Mouse (Mus musculus) intestine, embryonic 15.5 days (tissue): ENCODE measurements around the gene Fam166b. TPM values are rescaled to one million over a fixed set of nuclear protein-coding genes. Genes with fewer than 3 reads are reported as not detected.
A peak's percentile ranks its signal among the peaks of the same experiment; 100 is the strongest.

ENCODE experiments used
- ATAC-seq: fragments of 200-750 bp; cut with Nextera tagmentation; 2 replicates; pipeline ENCODE4 v1.8.0; 2017; ENCODE audit warnings: moderate TSS enrichment, moderate library complexity
- H3K27ac ChIP-seq: fragments of 300-500 bp; sonication (generic); 2 replicates; pipeline ENCODE4 v1.5.1; 2015; ENCODE audit warnings: mild to moderate bottlenecking, inconsistent platforms
- H3K27me3 ChIP-seq: fragments of 300-500 bp; sonication (generic); replicated peaks from 2 replicates; pipeline ENCODE4 v1.6.1; 2015; ENCODE audit warnings: inconsistent platforms
- H3K36me3 ChIP-seq: fragments of 300-500 bp; sonication (generic); 2 replicates; pipeline ENCODE4 v1.6.1; 2015; ENCODE audit warnings: inconsistent platforms
- H3K4me1 ChIP-seq: fragments of 300-500 bp; sonication (generic); replicated peaks from 2 replicates; pipeline ENCODE4 v1.6.1; 2015; ENCODE audit warnings: inconsistent platforms
- H3K4me2 ChIP-seq: fragments of 300-500 bp; sonication (generic); replicated peaks from 2 replicates; pipeline ENCODE4 v1.6.1; 2015; ENCODE audit warnings: mild to moderate bottlenecking, inconsistent platforms
- H3K4me3 ChIP-seq: fragments of 300-500 bp; sonication (generic); replicated peaks from 2 replicates; pipeline ENCODE4 v1.5.1; 2015; ENCODE audit warnings: inconsistent platforms
- H3K9ac ChIP-seq: fragments of 300-500 bp; sonication (generic); 2 replicates; pipeline ENCODE4 v1.6.1; 2015; ENCODE audit warnings: inconsistent platforms
- H3K9me3 ChIP-seq: fragments of 300-500 bp; sonication (generic); 2 replicates; pipeline ENCODE4 v1.6.1; 2016; ENCODE audit warnings: inconsistent platforms
- WGBS: fragments of 180-500 bp; shearing (Covaris S2); methylation state at CpG from one replicate; pipeline ENCODE4 v1.1.7; 2015; 5-methylcytosine and 5-hydroxymethylcytosine counted together
- polyA plus RNA-seq: library from polyadenylated mRNA; unstranded; fragments of >200 nt; fragmentation: Nextera tagmentation; extraction: Ambion mirVana; gene quantifications from 2 replicates; pipeline ENCODE4 v1.2.1, GENCODE M21; 2015

Fam166b gene
- polyA plus RNA-seq, 1 experiment from 2014 or later: not detected

DNA sequence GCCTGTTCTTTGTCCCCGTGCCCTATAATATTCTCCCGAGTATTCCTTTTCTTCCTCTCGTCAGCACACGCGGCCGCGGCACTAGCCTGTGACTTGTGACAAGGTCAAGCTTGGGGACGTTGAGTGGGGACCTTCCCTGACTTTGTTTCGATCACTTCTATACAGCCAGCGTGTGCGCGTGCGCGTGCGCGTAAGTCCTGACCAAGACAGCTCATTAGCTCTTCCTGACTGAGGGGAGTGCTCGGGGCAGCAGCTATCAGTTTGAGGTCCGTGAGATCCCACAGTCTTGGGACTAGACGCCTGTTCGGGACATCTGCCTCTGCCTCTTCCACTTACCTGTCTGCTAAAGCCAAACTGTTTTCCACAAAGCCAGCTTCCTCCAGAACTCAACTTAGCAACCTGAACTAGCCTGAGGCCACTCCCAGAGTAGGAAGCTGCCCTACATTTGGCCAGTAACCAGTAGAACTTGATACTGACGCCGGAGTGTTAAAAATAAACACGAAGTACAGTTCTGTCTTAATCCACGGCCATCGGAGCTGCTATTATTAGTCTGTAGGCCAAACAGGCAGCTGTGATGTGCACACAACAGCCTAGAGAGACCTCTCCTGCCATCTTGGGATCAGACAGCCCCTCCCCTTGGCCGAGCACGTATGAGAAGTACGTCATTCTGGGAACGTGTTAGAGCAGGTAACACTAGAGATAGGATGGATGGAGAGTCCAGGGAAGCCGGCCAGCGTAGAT lies 29.4 kb downstream of the Fam166b start:
- Histone ChIP-seq H3K4me1 (peaks cover 47% of the 10 kb centered on the region), H3K27ac (peak overlapping the region; percentile 67), H3K27me3 (no peaks in the 10 kb centered on the region), H3K4me2 (0 out of 2 replicates have a peak overlapping the region, but pooled peaks have one; percentile 17), H3K36me3 (no peaks in the 10 kb centered on the region), H3K9ac (no peak overlapping the region), H3K9me3 (no peaks in the 10 kb centered on the region), H3K4me3 (no peak overlapping the region)
- no peak for ATAC-seq
- 78% methylated on average over 31 of the region's 31 CpGs for WGBS

DNA sequence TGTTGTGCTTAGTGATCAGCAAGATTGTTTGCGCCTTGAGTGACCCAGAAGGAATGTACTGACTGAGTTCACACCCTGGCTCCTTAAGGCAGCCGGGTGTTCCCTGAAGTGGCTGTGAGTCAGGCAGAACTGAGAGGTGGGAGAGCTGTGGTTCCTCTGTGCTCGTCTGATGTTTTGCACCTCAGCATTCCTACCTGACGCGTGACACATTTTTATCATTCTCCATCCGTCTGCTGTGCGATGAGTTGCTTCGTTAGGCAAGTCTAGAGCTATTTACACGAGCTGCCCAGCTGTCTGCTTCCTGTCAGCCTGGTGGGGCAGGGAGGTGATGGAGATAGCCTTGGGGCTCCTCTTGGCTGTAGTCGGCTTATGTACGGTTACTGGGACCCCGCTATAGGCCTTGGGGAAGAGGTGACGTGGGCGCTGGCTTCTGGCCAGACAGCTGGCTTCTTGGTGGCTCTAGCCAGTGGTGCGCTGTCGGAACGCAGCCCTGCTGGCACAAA lies 30.1 kb downstream of the Fam166b start:
- no peak for ATAC-seq
- Histone ChIP-seq H3K4me2 (no peak overlapping the region), H3K4me3 (no peak overlapping the region), H3K4me1 (peaks cover 54% of the 10 kb centered on the region), H3K27me3 (no peaks in the 10 kb centered on the region), H3K9me3 (no peaks in the 10 kb centered on the region), H3K27ac (peak overlapping the region; percentile 45; the same call in 1 of the 2 replicates), H3K36me3 (no peaks in the 10 kb centered on the region), H3K9ac (no peak overlapping the region)
- 32% methylated on average over 17 of the region's 17 CpGs for WGBS

DNA sequence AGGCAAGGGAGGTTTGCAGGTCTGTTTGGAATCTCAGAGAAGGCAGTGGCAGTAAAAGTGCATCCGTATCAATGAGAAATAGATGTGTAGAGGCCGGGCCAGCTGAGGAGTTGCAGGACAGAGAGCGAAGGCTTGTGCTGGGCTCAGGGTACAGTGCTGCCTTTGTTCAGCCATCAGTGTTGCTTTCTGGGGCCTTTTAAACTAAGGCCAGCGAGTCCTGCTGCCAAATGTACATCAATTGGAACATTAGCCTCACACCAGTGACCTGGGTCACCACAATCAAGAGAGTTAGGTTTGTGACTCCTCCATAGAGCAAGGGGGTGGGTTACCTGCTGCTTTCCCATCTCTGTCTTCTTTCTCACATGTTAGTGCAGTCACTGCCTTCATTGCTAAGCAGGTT lies 30.9 kb downstream of the Fam166b start:
- Histone ChIP-seq H3K4me3 (no peak overlapping the region), H3K27ac (0 out of 2 replicates have a peak overlapping the region, but pooled peaks have one; percentile 11), H3K9me3 (no peaks in the 10 kb centered on the region), H3K36me3 (no peaks in the 10 kb centered on the region), H3K4me2 (no peak overlapping the region), H3K27me3 (no peaks in the 10 kb centered on the region), H3K4me1 (peaks cover 55% of the 10 kb centered on the region), H3K9ac (no peak overlapping the region)
- ATAC-seq: no peak
- WGBS: 70% methylated on average over 4 of the region's 4 CpGs

DNA sequence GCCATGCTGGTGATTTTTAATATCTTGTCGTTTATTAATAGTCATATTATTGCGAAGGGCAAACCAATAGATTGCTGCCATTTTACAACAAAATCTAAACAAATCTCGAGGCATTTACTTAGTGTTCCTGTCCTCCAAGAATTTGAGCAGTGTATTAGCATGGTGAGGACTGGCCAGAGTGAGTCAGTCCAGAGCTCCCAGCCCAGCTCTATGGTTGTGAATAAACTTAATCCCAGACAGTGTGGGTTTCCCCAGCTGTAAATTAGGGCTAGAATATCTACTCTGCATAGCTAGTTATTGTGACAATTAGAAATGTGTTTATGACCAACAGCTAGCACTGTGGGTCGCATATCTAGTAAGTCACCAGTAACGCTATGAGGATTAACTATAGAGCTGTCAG lies 32.6 kb downstream of the Fam166b start:
- Histone ChIP-seq H3K4me3 (no peak overlapping the region), H3K4me2 (no peak overlapping the region), H3K4me1 (peaks cover 45% of the 10 kb centered on the region), H3K9ac (no peak overlapping the region), H3K9me3 (no peaks in the 10 kb centered on the region), H3K36me3 (no peaks in the 10 kb centered on the region), H3K27ac (no peak overlapping the region), H3K27me3 (no peaks in the 10 kb centered on the region)
- WGBS: 77% methylated on average over 5 of the region's 5 CpGs
- ATAC-seq: no peak

DNA sequence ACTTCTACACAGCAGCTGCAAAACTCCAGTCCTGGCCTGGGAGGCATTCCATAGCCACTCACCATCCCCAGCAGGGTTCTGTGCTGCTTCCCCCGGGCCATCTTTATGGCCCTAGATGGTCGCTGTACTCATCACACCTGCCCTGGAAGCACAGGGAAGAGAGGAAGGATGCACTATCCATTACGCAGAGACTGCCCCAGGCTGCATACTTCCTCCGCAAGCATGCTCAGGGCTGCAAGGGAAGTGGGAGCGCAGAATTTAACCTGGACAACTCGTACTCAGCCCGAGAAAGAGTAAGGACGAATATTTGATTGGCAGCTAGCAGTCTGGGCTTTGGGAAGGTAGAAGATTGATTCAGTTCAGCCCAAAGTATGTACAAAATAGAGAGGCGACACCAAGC lies 33.1 kb downstream of the Fam166b start:
- Histone ChIP-seq H3K9me3 (no peaks in the 10 kb centered on the region), H3K9ac (no peak overlapping the region), H3K27me3 (no peaks in the 10 kb centered on the region), H3K27ac (no peak overlapping the region), H3K36me3 (no peaks in the 10 kb centered on the region), H3K4me2 (no peak overlapping the region), H3K4me3 (no peak overlapping the region), H3K4me1 (peaks cover 40% of the 10 kb centered on the region)
- WGBS: 73% methylated on average over 9 of the region's 9 CpGs
- no peak for ATAC-seq

DNA sequence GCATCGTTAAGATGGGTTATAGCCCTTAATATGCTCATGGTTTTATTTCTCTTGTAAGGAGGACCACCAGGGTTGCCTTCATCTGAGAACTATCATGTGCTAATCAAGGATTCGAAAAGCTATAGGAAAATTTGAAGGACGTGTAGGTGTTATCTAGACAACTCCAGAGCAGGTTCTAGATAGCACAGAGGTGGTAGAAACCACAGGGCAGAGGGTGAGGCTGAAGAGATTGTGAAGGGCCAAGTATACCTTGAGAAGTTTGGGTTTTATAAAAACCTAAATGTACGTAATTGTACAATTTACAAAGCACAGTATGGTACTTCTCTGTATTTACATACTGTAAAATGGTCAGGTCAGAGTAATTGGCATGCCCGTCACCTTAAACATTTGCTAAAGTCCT lies 33.8 kb downstream of the Fam166b start:
- H3K27me3 ChIP-seq: no peaks in the 10 kb centered on the region
- H3K9me3 ChIP-seq: no peaks in the 10 kb centered on the region
- H3K4me2 ChIP-seq: 0 out of 2 replicates have a peak overlapping the region, but pooled peaks have one; percentile 34
- ATAC-seq: no peak
- H3K9ac ChIP-seq: no peak overlapping the region
- H3K36me3 ChIP-seq: no peaks in the 10 kb centered on the region
- no peak overlapping the region for H3K4me3 ChIP-seq
- H3K27ac ChIP-seq: peak overlapping the region; percentile 93
- 79% methylated on average over 5 of the region's 5 CpGs for WGBS
- H3K4me1 ChIP-seq: peaks cover 35% of the 10 kb centered on the region

DNA sequence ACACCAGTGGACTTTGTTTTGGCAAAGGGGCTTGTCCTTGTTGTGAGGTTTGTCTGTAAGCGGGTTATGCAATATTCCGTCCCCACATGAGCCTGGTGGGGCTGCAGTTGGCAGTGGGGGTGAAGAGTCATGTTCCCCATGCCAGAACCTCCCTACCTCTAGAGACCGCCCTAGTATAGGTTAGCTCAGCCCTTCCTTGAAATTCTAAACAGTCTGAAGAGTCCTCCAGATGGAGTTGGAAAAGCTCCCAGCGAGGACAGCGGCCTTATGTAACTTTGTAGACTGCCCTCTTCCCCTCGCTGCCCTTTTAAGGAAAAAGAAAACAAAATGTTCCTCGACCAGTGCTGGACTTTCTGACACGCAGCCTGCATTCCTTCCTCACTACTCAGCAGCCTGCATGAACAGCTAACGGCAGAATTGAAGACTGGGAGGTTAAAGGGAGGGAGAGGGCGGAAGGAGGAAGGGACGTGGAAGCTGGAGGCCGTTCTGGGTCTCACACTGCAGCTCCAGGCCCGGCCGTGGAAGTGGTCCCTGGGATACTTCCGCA lies 34.5 kb downstream of the Fam166b start:
- H3K27me3 ChIP-seq: no peaks in the 10 kb centered on the region
- no peak overlapping the region for H3K4me3 ChIP-seq
- peak overlapping the region; percentile 34; the same call in 1 of the 2 replicates for H3K4me2 ChIP-seq
- 0 out of 2 replicates have a peak overlapping the region, but pooled peaks have one; percentile 9 for H3K9ac ChIP-seq
- peaks cover 28% of the 10 kb centered on the region for H3K4me1 ChIP-seq
- H3K9me3 ChIP-seq: no peaks in the 10 kb centered on the region
- peak; percentile 86 for ATAC-seq
- 20% methylated on average over 15 of the region's 15 CpGs for WGBS
- peak overlapping the region; percentile 93 for H3K27ac ChIP-seq
- no peaks in the 10 kb centered on the region for H3K36me3 ChIP-seq

DNA sequence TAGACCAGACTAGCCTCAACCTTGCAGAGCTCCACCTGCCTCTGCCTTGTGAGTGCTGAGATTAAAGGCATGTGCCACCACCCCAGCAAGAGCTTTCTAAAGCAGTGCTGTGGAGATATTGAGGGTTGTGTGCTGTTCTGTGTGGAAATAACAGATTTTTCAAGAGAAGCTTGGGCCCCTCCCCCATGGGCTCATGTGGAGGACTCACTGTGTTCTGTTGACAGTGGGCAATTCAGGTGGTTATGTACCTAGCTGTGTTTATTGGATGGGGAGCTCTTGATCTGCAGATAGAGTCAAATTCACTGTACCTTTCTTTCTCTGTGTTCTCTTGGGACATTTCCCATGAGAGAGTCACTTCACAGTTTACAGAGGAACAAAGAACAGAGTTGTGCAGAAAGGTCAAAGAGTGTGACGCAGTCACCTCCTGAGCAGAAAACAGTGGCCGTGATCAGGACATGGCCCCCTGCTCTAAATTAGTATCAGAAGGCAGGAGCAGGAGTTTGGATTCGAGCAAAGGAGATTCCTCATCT lies 37.3 kb downstream of the Fam166b start:
- 74% methylated on average over 3 of the region's 3 CpGs for WGBS
- Histone ChIP-seq H3K4me1 (peaks cover 15% of the 10 kb centered on the region; the same call in 1 of the 2 replicates), H3K36me3 (no peaks in the 10 kb centered on the region), H3K9ac (no peak overlapping the region), H3K27ac (no peak overlapping the region), H3K9me3 (no peaks in the 10 kb centered on the region), H3K27me3 (no peaks in the 10 kb centered on the region), H3K4me2 (no peak overlapping the region), H3K4me3 (no peak overlapping the region)
- no peak for ATAC-seq

DNA sequence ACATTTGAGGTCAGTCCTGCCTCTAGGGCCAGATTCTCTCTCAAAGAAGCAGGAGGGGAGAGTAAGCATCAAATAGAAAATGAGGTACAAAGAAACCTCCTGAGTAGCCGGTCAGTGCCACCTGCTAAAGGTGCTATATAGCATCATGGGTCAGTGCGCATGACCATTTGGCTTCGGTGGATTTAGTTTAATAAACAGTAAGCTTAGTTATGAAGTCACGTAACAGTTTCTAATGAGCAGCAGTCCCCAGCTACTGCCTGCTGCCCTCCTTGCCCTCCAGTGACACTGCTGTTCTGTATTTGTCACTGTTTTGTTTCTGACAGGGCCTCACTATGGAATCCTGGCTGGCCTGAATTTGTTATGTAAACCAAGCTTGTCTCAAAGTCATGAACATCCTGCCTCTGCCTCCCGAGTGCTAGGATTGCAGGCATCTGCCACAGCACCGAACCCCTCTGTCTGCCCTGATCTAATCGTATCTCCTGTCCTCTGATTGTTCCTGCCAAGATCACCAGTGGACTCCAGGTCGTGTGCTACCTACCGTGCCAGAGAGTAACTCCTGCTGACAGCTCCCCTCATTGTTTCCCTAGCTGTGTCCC lies 39.0 kb downstream of the Fam166b start:
- H3K27me3 ChIP-seq: no peaks in the 10 kb centered on the region
- no peak overlapping the region for H3K27ac ChIP-seq
- 61% methylated on average over 9 of the region's 9 CpGs for WGBS
- no peak for ATAC-seq
- H3K4me2 ChIP-seq: no peak overlapping the region
- peaks cover 17% of the 10 kb centered on the region; the same call in 1 of the 2 replicates for H3K4me1 ChIP-seq
- H3K36me3 ChIP-seq: no peaks in the 10 kb centered on the region
- no peak overlapping the region for H3K4me3 ChIP-seq
- no peaks in the 10 kb centered on the region for H3K9me3 ChIP-seq
- H3K9ac ChIP-seq: no peak overlapping the region

DNA sequence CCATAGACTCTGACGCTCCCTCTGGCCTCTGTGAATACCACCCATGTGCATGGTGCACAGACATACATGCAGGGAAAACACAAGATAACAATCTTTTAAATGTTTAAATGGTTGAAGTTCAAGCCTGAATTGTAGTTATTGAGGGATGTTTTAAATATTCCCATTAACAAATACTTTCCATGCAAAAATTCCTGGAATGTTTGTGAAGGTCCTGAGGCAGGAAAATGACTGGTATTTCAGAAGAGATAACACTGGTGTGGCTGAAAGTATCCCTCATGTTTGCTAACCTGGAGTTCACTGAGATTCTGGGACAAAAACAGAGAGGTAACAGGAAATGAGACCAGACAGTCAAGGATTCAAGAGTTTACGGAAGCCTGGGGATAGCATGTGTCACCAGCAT lies 39.5 kb downstream of the Fam166b start:
- Histone ChIP-seq H3K4me1 (peaks cover 12% of the 10 kb centered on the region; the same call in 1 of the 2 replicates), H3K4me2 (no peak overlapping the region), H3K9ac (no peak overlapping the region), H3K27ac (no peak overlapping the region), H3K36me3 (no peaks in the 10 kb centered on the region), H3K4me3 (no peak overlapping the region), H3K9me3 (no peaks in the 10 kb centered on the region), H3K27me3 (no peaks in the 10 kb centered on the region)
- 86% methylated on average over 2 of the region's 2 CpGs for WGBS
- ATAC-seq: no peak

DNA sequence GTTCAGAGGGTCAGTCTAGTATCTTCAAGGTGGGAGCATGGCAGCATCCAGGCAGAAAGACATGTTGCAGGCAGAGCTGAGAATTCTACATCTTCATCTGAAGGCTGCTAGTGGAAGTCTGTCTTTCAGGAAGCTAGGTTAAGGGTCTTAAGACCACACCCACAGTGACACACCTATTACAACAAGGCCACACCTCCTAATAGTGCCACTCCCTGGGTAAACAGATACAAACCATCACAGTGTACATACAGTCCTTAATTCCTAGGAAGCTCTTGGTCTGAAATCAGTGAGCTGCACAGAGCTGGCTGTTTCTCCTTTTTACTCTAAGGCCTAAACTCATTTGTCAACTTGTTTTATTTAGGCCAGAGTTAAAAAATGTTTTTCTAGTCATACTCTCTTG lies 42.0 kb downstream of the Fam166b start:
- Histone ChIP-seq H3K27me3 (no peaks in the 10 kb centered on the region), H3K4me1 (peaks cover 14% of the 10 kb centered on the region; the same call in 1 of the 2 replicates), H3K9me3 (no peaks in the 10 kb centered on the region), H3K36me3 (no peaks in the 10 kb centered on the region), H3K4me2 (no peak overlapping the region), H3K27ac (no peak overlapping the region), H3K9ac (no peak overlapping the region), H3K4me3 (no peak overlapping the region)
- ATAC-seq: peak; percentile 68

DNA sequence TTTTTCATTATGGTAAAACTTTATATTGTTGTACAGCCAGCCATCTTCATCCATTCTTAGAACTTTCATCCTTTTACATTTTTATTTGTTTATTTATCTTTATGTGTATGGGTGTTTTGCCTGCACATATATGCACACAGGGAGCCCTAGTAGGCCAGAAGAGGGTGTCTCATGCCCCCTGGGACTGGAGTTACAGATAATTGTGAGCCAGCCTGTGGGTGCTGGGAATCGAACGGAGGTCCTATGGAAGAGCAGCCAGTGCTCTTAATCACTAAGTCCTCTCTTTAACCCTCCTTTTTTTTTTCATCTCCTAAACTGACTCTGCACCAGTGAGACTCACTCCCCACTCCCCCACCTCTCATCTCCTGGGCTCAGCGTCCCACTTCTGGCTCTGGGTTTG lies 44.4 kb downstream of the Fam166b start:
- no peaks in the 10 kb centered on the region for H3K36me3 ChIP-seq
- WGBS: 76% methylated on average over 3 of the region's 3 CpGs
- H3K4me2 ChIP-seq: no peak overlapping the region
- H3K4me3 ChIP-seq: no peak overlapping the region
- no peak overlapping the region for H3K9ac ChIP-seq
- H3K4me1 ChIP-seq: peaks cover 20% of the 10 kb centered on the region
- no peak overlapping the region for H3K27ac ChIP-seq
- H3K9me3 ChIP-seq: no peaks in the 10 kb centered on the region
- ATAC-seq: no peak
- no peaks in the 10 kb centered on the region for H3K27me3 ChIP-seq
